Mouse (Mus musculus) liver, adult 2 months (tissue): Measurements from ENCODE around the gene Ctnnbl1. TPM values are rescaled to one million over a fixed set of nuclear protein-coding genes. Genes with fewer than 3 reads are reported as not detected.

Experiments used
- DNase-seq: peaks from one replicate; pipeline ENCODE4 v3.0.0-alpha.2; 2011; ENCODE audit warnings: low read depth, low spot score; ENCODE audit errors: extremely low read depth
- H3K27ac ChIP-seq: fragments of 200-500 bp; replicated peaks from 2 replicates; pipeline ENCODE4 v1.5.1; 2012; ENCODE audit warnings: low read depth, mild to moderate bottlenecking, control low read depth, inconsistent platforms, low read length; ENCODE audit not compliant: insufficient read depth
- H3K27me3 ChIP-seq: fragments of 200-500 bp; 2 replicates; pipeline ENCODE4 v1.6.1; 2012; ENCODE audit warnings: mild to moderate bottlenecking, moderate library complexity, low read length, inconsistent platforms; ENCODE audit not compliant: control insufficient read depth, insufficient read depth
- H3K36me3 ChIP-seq: fragments of 200-500 bp; 2 replicates; pipeline ENCODE4 v1.6.1; 2012; ENCODE audit warnings: low read length, inconsistent platforms; ENCODE audit not compliant: control insufficient read depth, insufficient read depth
- H3K4me1 ChIP-seq: fragments of 200-500 bp; 2 replicates; pipeline ENCODE4 v1.6.1; 2011; ENCODE audit warnings: low read length; ENCODE audit not compliant: control insufficient read depth, insufficient read depth
- H3K4me3 ChIP-seq: fragments of 200-500 bp; 2 replicates; pipeline ENCODE4 v1.5.1; 2011; ENCODE audit warnings: low read depth, mild to moderate bottlenecking, control low read depth, low read length, moderate library complexity; ENCODE audit not compliant: insufficient read depth
- H3K79me2 ChIP-seq: fragments of 200-500 bp; 2 replicates; pipeline ENCODE4 v1.6.1; 2012; ENCODE audit warnings: inconsistent platforms, mild to moderate bottlenecking, low read length, moderate library complexity; ENCODE audit not compliant: control insufficient read depth, insufficient read depth
- H3K9ac ChIP-seq: fragments of 200-500 bp; 2 replicates; pipeline ENCODE4 v1.6.1; 2012; ENCODE audit warnings: low read depth, mild to moderate bottlenecking, control low read depth, inconsistent platforms, low read length
- CTCF ChIP-seq: fragments of 200-500 bp; IDR thresholded peaks from 2 replicates; pipeline ENCODE4 v1.5.1; 2011; ENCODE audit warnings: low read depth, low read length, control low read depth
- POLR2A ChIP-seq: fragments of 200-500 bp; IDR thresholded peaks from 2 replicates; pipeline ENCODE4 v1.6.1; 2011; ENCODE audit warnings: low read length, control low read depth; ENCODE audit not compliant: insufficient read depth; ENCODE audit errors: extremely low read depth
- WGBS: fragments of 180-500 bp; shearing (Covaris S2); methylation state at CpG from one replicate; pipeline ENCODE4 v1.1.7; 2018; 5-methylcytosine and 5-hydroxymethylcytosine counted together
- polyA plus RNA-seq: library from polyadenylated mRNA; depleted of rRNA; stranded (reverse); fragments of >200 nt; gene quantifications from 2 replicates; pipeline ENCODE4 v1.2.3, GENCODE M21; 2012
- total RNA-seq: library from RNA; depleted of rRNA; stranded (reverse); fragments of >200 nt; gene quantifications from 2 replicates; pipeline ENCODE4 v1.2.3, GENCODE M21; 2014

Gene Ctnnbl1
- total and polyA plus RNA-seq, 2 experiments = 10.1 to 14.4 TPM

- Histone ChIP-seq H3K27ac (no peak overlapping the region), H3K36me3 (no peaks in the 10 kb centered on the region), H3K4me3 (no peak overlapping the region), H3K27me3 (no peaks in the 10 kb centered on the region; the same call in 1 of the 2 replicates), H3K4me1 (no peaks in the 10 kb centered on the region), H3K9ac (no peak overlapping the region), H3K79me2 (no peaks in the 10 kb centered on the region)
- no peak for DNase-seq
- 53% methylated on average over 7 of the region's 7 CpGs for WGBS
- TF ChIP-seq POLR2A (no peak), CTCF (no peak)
These were observed 40.9 kb upstream of the Ctnnbl1 start for GRCm38 (mm10) chr2:157696297-157696731.

- 59% methylated on average over 8 of the region's 8 CpGs for WGBS
- Histone ChIP-seq H3K36me3 (no peaks in the 10 kb centered on the region), H3K79me2 (no peaks in the 10 kb centered on the region), H3K9ac (no peak overlapping the region), H3K27me3 (no peaks in the 10 kb centered on the region), H3K27ac (no peak overlapping the region), H3K4me3 (no peak overlapping the region), H3K4me1 (no peaks in the 10 kb centered on the region)
- DNase-seq = no peak
- no peak for TF ChIP-seq CTCF
- TF ChIP-seq POLR2A = no peak
These were observed 34.0 kb upstream of the Ctnnbl1 start for GRCm38 (mm10) chr2:157703155-157703554.

DNA sequence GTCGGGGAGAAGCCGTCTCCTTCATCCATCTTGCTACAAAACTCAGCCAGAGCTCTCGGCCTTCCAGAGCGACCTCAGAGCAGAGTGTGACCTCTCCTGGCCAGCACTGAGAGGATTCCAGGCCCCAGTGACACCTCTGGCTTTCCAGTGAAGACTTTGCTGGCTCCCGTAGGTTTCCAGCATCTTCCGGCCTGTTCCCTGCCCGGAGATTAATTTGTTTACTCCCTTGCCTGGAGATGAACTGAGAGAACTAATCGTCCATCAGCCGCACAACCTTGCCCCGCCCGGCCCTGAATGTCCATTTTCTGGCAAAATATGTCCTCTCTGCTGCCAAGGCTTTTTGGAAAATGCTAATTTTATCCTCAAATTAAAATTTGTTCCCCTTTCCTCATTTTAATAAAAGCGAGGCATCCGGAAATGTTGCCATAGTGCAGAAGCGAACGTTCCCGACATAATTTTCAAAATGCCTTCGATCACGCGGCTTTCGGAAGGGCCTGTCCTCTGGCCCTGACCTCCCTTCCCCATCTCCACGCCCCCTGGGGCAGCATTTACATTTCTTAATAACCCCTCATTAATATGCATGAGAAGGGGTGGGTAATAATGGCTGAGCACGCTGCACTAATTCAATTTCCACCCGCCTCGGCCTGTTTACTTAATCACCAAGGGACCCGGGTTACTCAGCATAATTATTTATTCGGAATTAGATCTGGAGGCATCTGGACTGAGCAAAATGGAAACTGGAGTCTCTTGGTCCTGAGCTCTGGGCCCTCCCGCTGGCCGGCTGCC, 32.0 kb upstream of the Ctnnbl1 start:
- H3K27ac ChIP-seq = peak overlapping the region; percentile 37; the same call in 1 of the 2 replicates
- WGBS = 44% methylated on average over 28 of the region's 28 CpGs

DNA sequence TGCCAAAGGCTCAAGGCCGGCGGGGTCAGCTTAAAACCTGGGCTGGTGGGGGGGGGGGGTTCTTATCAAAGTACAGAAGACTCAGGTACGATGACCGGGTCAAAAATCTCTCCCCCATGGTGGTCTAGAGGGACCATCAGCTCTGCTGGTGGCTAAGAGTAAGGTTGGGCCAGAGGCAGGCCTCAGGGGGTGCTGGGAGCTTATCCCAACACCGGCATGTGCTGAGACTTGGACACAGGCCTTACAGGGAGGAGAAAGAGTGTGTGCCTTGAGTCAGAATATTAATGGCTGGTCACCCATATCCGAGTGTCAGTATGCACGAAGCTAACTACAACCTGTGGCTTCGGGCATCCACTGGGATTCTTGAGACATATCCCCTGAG, 31.4 kb upstream of the Ctnnbl1 start:
- H3K27ac ChIP-seq = peak overlapping the region; percentile 0; the same call in 1 of the 2 replicates
- H3K36me3 ChIP-seq = no peaks in the 10 kb centered on the region
- no peak for DNase-seq
- TF ChIP-seq POLR2A (no peak), CTCF (no peak)
- WGBS = 66% methylated on average over 8 of the region's 8 CpGs
- H3K79me2 ChIP-seq = no peaks in the 10 kb centered on the region
- no peak overlapping the region for H3K9ac ChIP-seq
- H3K27me3 ChIP-seq = no peaks in the 10 kb centered on the region
- no peaks in the 10 kb centered on the region for H3K4me1 ChIP-seq
- H3K4me3 ChIP-seq = no peak overlapping the region

More for the DNA sequence above, 32.0 kb upstream of the Ctnnbl1 start:
- H3K4me3 ChIP-seq = no peak overlapping the region
- no peaks in the 10 kb centered on the region for H3K79me2 ChIP-seq
- H3K4me1 ChIP-seq = no peaks in the 10 kb centered on the region
- DNase-seq = peak; percentile 24
- no peaks in the 10 kb centered on the region for H3K27me3 ChIP-seq
- H3K36me3 ChIP-seq = no peaks in the 10 kb centered on the region
- H3K9ac ChIP-seq = no peak overlapping the region
- TF ChIP-seq CTCF = no peak
- TF ChIP-seq POLR2A = no peak

- H3K9ac ChIP-seq = no peak overlapping the region
- H3K79me2 ChIP-seq = no peaks in the 10 kb centered on the region
- H3K27ac ChIP-seq = no peak overlapping the region
- no peaks in the 10 kb centered on the region for H3K27me3 ChIP-seq
- TF ChIP-seq POLR2A = no peak
- TF ChIP-seq CTCF = no peak
- H3K36me3 ChIP-seq = no peaks in the 10 kb centered on the region
- no peak for DNase-seq
- WGBS = 75% methylated on average over 11 of the region's 11 CpGs
- H3K4me3 ChIP-seq = no peak overlapping the region
- H3K4me1 ChIP-seq = no peaks in the 10 kb centered on the region
These were observed 29.8 kb upstream of the Ctnnbl1 start for GRCm38 (mm10) chr2:157707191-157707923.
